35 mouse cellular contexts compared by ENCODE assay signal in genomic region chr1:56887524-56887923, GRCm38 (mm10).
"Had no signal": no experiment of that assay in that cellular context is flagged by ENCODE, and none has a peak within 500 bp of the region (broad histone marks: within the 10 kb centered on the region; RNA-seq: fewer than 3 reads in every experiment).

No protein-coding gene starts in this region.

- H3K27ac ChIP-seq: heart, embryonic 10.5 days; heart, embryonic 13.5 days; heart, embryonic 15.5 days; hindbrain, embryonic 10.5 days; hindbrain, embryonic 12.5 days; hindbrain, embryonic 13.5 days; hindbrain, embryonic 14.5 days; hindbrain, embryonic 15.5 days; hindbrain, postnatal 0 days; intestine, embryonic 15.5 days; kidney, embryonic 15.5 days; kidney, postnatal 0 days; layer of hippocampus, adult 2 months had no signal

- H3K4me2 ChIP-seq: heart, embryonic 11.5 days; heart, embryonic 12.5 days; heart, embryonic 13.5 days; heart, embryonic 15.5 days; hindbrain, embryonic 12.5 days; hindbrain, embryonic 13.5 days; hindbrain, embryonic 14.5 days; hindbrain, embryonic 15.5 days; intestine, embryonic 15.5 days; kidney, embryonic 15.5 days had no signal

- H3K4me1 ChIP-seq: heart, embryonic 10.5 days; heart, embryonic 12.5 days; heart, embryonic 13.5 days; heart, embryonic 15.5 days; hindbrain, embryonic 10.5 days; hindbrain, embryonic 12.5 days; hindbrain, embryonic 13.5 days; hindbrain, embryonic 15.5 days; intestine, embryonic 15.5 days; kidney, embryonic 15.5 days had no signal

- DNase-seq: heart, postnatal 10 days; heart, postnatal 14 days; heart, postnatal 36 days; heart, postnatal 4 days; kidney, adult 11 months; kidney, adult 18-20 months; kidney, adult 2 months; kidney, adult 8-10 months; kidney, adult 9 months; kidney, postnatal 10 days; kidney, postnatal 14 days; kidney, postnatal 25 days; kidney, postnatal 36 days; kidney, postnatal 4 days; layer of hippocampus, adult 9-11 months; layer of hippocampus, postnatal 36 days had no signal

- H3K36me3 ChIP-seq: heart, embryonic 10.5 days; heart, embryonic 12.5 days; heart, embryonic 13.5 days; heart, embryonic 15.5 days; hindbrain, embryonic 12.5 days; hindbrain, embryonic 13.5 days; hindbrain, embryonic 15.5 days; intestine, embryonic 15.5 days; kidney, embryonic 15.5 days had no signal

- H3K9me3 ChIP-seq: heart, embryonic 10.5 days; heart, embryonic 12.5 days; heart, embryonic 13.5 days; heart, embryonic 15.5 days; hindbrain, embryonic 10.5 days; hindbrain, embryonic 12.5 days; hindbrain, embryonic 13.5 days; hindbrain, embryonic 15.5 days; intestine, embryonic 15.5 days; kidney, embryonic 15.5 days had no signal

- H3K4me3 ChIP-seq: heart, embryonic 10.5 days; heart, embryonic 12.5 days; heart, embryonic 13.5 days; heart, embryonic 15.5 days; hindbrain, embryonic 10.5 days; hindbrain, embryonic 12.5 days; hindbrain, embryonic 13.5 days; hindbrain, embryonic 15.5 days; intestine, embryonic 15.5 days; kidney, embryonic 15.5 days; layer of hippocampus, adult 2 months had no signal

- H3K9ac ChIP-seq: heart, embryonic 12.5 days; heart, embryonic 13.5 days; heart, embryonic 15.5 days; hindbrain, embryonic 12.5 days; hindbrain, embryonic 13.5 days; hindbrain, embryonic 14.5 days; hindbrain, embryonic 15.5 days; intestine, embryonic 15.5 days; kidney, embryonic 15.5 days had no signal

- H3K27me3 ChIP-seq: heart, embryonic 12.5 days; heart, embryonic 13.5 days; heart, embryonic 15.5 days; hindbrain, embryonic 12.5 days; hindbrain, embryonic 13.5 days; hindbrain, embryonic 15.5 days; intestine, embryonic 15.5 days; kidney, embryonic 15.5 days had no signal

- ATAC-seq: hindbrain, embryonic 16.5 days; hindbrain, postnatal 0 days; inflammation-experienced regulatory T-cells, adult 6 months; intestine, embryonic 15.5 days; intestine, embryonic 16.5 days; intestine, postnatal 0 days had no signal
